Mouse (Mus musculus): ENCODE measurements at regions not wholly inside any gene's neighbourhood (a gene's known extent, or its start where the extent isn't known, plus 50 kb on each side); places are given as distances from the start of the nearest gene placed in this dataset.

DNA sequence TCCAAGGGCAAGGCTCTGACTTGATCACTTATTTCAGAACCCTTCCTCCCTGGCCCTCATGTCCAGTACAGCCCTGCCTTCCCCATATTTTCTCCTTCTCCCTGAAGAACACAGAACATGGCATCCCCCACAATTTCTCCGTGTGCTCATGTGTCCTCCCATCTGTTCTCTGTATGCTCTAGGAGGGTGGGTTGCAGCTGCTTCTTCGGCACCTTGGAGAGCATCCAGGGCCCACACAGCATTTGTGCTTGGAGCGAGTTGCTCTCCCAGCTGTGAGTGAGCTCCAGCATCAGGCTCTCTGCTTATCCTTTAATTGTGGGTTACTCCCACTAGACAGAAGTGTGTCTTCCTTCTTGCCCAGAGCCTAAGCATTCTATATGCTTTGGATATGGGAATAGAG is 69.8 kb upstream of the Bace2 start:
- H3K27ac ChIP-seq (ENCODE audit: low read depth) = no peak overlapping the region
- WGBS = 19% methylated on average over 3 of the region's 3 CpGs
- no peak for ATAC-seq (ENCODE audit: insufficient read depth, low read depth)
- no peak overlapping the region for H3K4me2 ChIP-seq (ENCODE audit: low read depth, low read length)
- DNase-seq (ENCODE audit: low spot score) = no peak
- no peak overlapping the region for H3K9ac ChIP-seq (replicated peaks; ENCODE audit: low read depth, low read length)
- TF ChIP-seq CTCF (IDR thresholded peaks at IDR 0.05; ENCODE audit: low read depth) = no peak
- TF ChIP-seq EP300 (IDR thresholded peaks at IDR 0.05; ENCODE audit: low read depth) = no peak
- no peaks in the 10 kb centered on the region for H3K36me3 ChIP-seq (replicated peaks; ENCODE audit: control insufficient read depth, insufficient read depth, low read length)
- H3K4me3 ChIP-seq (ENCODE audit: low read depth, low read length) = no peak overlapping the region
- H3K9me3 ChIP-seq (replicated peaks; ENCODE audit: control insufficient read depth, low read length) = no peaks in the 10 kb centered on the region
- H3K27me3 ChIP-seq (ENCODE audit: control insufficient read depth, insufficient read depth, low read length) = no peaks in the 10 kb centered on the region
- peaks cover 10% of the 10 kb centered on the region; the same call in 1 of the 2 replicates for H3K4me1 ChIP-seq (ENCODE audit: control insufficient read depth, insufficient read depth)

GRCm38 (mm10) chr16:97288634-97289033 is 67.9 kb upstream of the Bace2 start:
- H3K27me3 ChIP-seq (ENCODE audit: control insufficient read depth, insufficient read depth, low read length) = no peaks in the 10 kb centered on the region
- no peaks in the 10 kb centered on the region for H3K36me3 ChIP-seq (replicated peaks; ENCODE audit: control insufficient read depth, insufficient read depth, low read length)
- H3K9me3 ChIP-seq (replicated peaks; ENCODE audit: control insufficient read depth, low read length) = no peaks in the 10 kb centered on the region
- 6% methylated on average over 8 of the region's 8 CpGs for WGBS
- H3K4me1 ChIP-seq (ENCODE audit: control insufficient read depth, insufficient read depth) = peaks cover 10% of the 10 kb centered on the region; the same call in 1 of the 2 replicates
- DNase-seq (ENCODE audit: low spot score) (peak; percentile 58), ATAC-seq (ENCODE audit: insufficient read depth, low read depth) (peak; percentile 69)
- H3K4me3 ChIP-seq (ENCODE audit: low read depth, low read length) = no peak overlapping the region
- H3K27ac ChIP-seq (ENCODE audit: low read depth) = no peak overlapping the region
- no peak overlapping the region for H3K9ac ChIP-seq (replicated peaks; ENCODE audit: low read depth, low read length)
- no peak overlapping the region for H3K4me2 ChIP-seq (ENCODE audit: low read depth, low read length)
- TF ChIP-seq CTCF (IDR thresholded peaks at IDR 0.05; ENCODE audit: low read depth) = no peak
- no peak for TF ChIP-seq EP300 (IDR thresholded peaks at IDR 0.05; ENCODE audit: low read depth)

GRCm38 (mm10) chr16:97292484-97293048 is 64.0 kb upstream of the Bace2 start:
- Histone ChIP-seq H3K4me2 (ENCODE audit: low read depth, low read length) (peak overlapping the region; percentile 32; the same call in 1 of the 2 replicates), H3K27ac (ENCODE audit: low read depth) (no peak overlapping the region), H3K36me3 (replicated peaks; ENCODE audit: control insufficient read depth, insufficient read depth, low read length) (no peaks in the 10 kb centered on the region), H3K4me3 (ENCODE audit: low read depth, low read length) (no peak overlapping the region), H3K4me1 (ENCODE audit: control insufficient read depth, insufficient read depth) (peaks cover 10% of the 10 kb centered on the region; the same call in 1 of the 2 replicates), H3K9me3 (replicated peaks; ENCODE audit: control insufficient read depth, low read length) (no peaks in the 10 kb centered on the region), H3K9ac (replicated peaks; ENCODE audit: low read depth, low read length) (no peak overlapping the region), H3K27me3 (ENCODE audit: control insufficient read depth, insufficient read depth, low read length) (no peaks in the 10 kb centered on the region)
- TF ChIP-seq EP300 (IDR thresholded peaks at IDR 0.05; ENCODE audit: low read depth) = no peak
- no peak for TF ChIP-seq CTCF (IDR thresholded peaks at IDR 0.05; ENCODE audit: low read depth)
- no peak for DNase-seq (ENCODE audit: low spot score)
- WGBS = 19% methylated on average over 10 of the region's 11 CpGs
- no peak for ATAC-seq (ENCODE audit: insufficient read depth, low read depth)

- H3K9me3 ChIP-seq (replicated peaks; ENCODE audit: control insufficient read depth, low read length) = no peaks in the 10 kb centered on the region
- no peak overlapping the region for H3K4me3 ChIP-seq (ENCODE audit: low read depth, low read length)
- WGBS = 5% methylated on average over 4 of the region's 4 CpGs
- H3K27me3 ChIP-seq (ENCODE audit: control insufficient read depth, insufficient read depth, low read length) = no peaks in the 10 kb centered on the region
- TF ChIP-seq EP300 (IDR thresholded peaks at IDR 0.05; ENCODE audit: low read depth) = no peak
- TF ChIP-seq CTCF (IDR thresholded peaks at IDR 0.05; ENCODE audit: low read depth) = peak; percentile 83
- peak overlapping the region; percentile 32 for H3K4me2 ChIP-seq (ENCODE audit: low read depth, low read length)
- ATAC-seq (ENCODE audit: insufficient read depth, low read depth) (no peak; the same call in 1 of the 2 replicates), DNase-seq (ENCODE audit: low spot score) (peak; percentile 75)
- peaks cover 10% of the 10 kb centered on the region; the same call in 1 of the 2 replicates for H3K4me1 ChIP-seq (ENCODE audit: control insufficient read depth, insufficient read depth)
- no peak overlapping the region for H3K27ac ChIP-seq (ENCODE audit: low read depth)
- no peak overlapping the region for H3K9ac ChIP-seq (replicated peaks; ENCODE audit: low read depth, low read length)
- H3K36me3 ChIP-seq (replicated peaks; ENCODE audit: control insufficient read depth, insufficient read depth, low read length) = no peaks in the 10 kb centered on the region
Measured at GRCm38 (mm10) chr16:97293273-97293672, 63.3 kb upstream of the Bace2 start.

DNA sequence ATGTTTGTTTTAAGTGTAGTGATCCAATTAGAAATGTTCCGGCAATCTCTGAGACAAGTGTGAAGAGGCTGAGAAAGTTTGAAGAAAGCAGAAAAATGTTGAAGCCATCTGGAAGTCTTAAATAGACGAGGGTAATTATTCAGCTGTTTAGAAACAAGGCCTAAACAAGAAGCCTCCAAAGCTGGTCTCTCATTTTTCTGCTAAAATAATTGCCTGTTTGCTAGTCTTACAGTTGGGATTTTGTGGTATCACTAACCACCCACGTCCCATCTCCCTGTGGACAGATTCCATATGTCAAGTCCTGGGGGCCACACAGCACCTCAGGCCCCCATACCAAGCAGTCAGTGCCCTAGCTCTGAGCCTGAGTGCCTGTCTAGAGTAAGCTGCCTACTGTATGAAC is 59.4 kb upstream of the Bace2 start:
- DNase-seq (ENCODE audit: low spot score) (no peak), ATAC-seq (ENCODE audit: insufficient read depth, low read depth) (no peak)
- WGBS = 68% methylated on average over 3 of the region's 3 CpGs
- Histone ChIP-seq H3K36me3 (replicated peaks; ENCODE audit: control insufficient read depth, insufficient read depth, low read length) (no peaks in the 10 kb centered on the region), H3K27ac (ENCODE audit: low read depth) (no peak overlapping the region), H3K27me3 (ENCODE audit: control insufficient read depth, insufficient read depth, low read length) (no peaks in the 10 kb centered on the region), H3K9ac (replicated peaks; ENCODE audit: low read depth, low read length) (no peak overlapping the region), H3K4me3 (ENCODE audit: low read depth, low read length) (no peak overlapping the region), H3K4me2 (ENCODE audit: low read depth, low read length) (no peak overlapping the region), H3K9me3 (replicated peaks; ENCODE audit: control insufficient read depth, low read length) (no peaks in the 10 kb centered on the region), H3K4me1 (ENCODE audit: control insufficient read depth, insufficient read depth) (no peaks in the 10 kb centered on the region)
- no peak for TF ChIP-seq EP300 (IDR thresholded peaks at IDR 0.05; ENCODE audit: low read depth)
- TF ChIP-seq CTCF (IDR thresholded peaks at IDR 0.05; ENCODE audit: low read depth) = no peak

Data from heart, postnatal 0 days (tissue).